Mouse (Mus musculus) gastrocnemius, adult 18-20 months (tissue): Measurements from ENCODE around the gene Akap13. TPM values are rescaled to one million over a fixed set of nuclear protein-coding genes. Genes with fewer than 3 reads are reported as not detected.
"Not testable (repeated sequence)": the region's sequence is repeated elsewhere in the genome, so short reads cannot be mapped to it uniquely, and the experiment has no call there.

Experiments used
- DNase-seq: peaks from one replicate; pipeline ENCODE4 v3.0.0; 2021; ENCODE audit warnings: low spot score
- microRNA-seq: library from miRNA; unstranded; fragments of <30 nt; microRNA quantifications from one replicate; pipeline ENCODE4 v1.2.0, GENCODE M21; 2021
- total RNA-seq, 2 experiments: library from RNA; stranded (reverse); gene quantifications; 2 replicates each; pipeline ENCODE4 v1.2.3; 2021

The Akap13 gene
- total RNA-seq, 2 experiments from 2014 or later = 64.0 to 65.2 TPM

GRCm38 (mm10) chr7:75791092-75791837 is 335.9 kb downstream of the Akap13 start:
- DNase-seq = not testable (repeated sequence)

GRCm38 (mm10) chr7:75793091-75793490 is 337.8 kb downstream of the Akap13 start:
- no peak for DNase-seq

GRCm38 (mm10) chr7:75793654-75794335 is 338.5 kb downstream of the Akap13 start:
- DNase-seq = no peak

- DNase-seq = no peak
Observed at GRCm38 (mm10) chr7:75795106-75795505, 339.8 kb downstream of the Akap13 start.

- no peak for DNase-seq
Observed at GRCm38 (mm10) chr7:75796474-75796873, 341.1 kb downstream of the Akap13 start.

- no peak for DNase-seq
Observed at GRCm38 (mm10) chr7:75800530-75800929, 345.2 kb downstream of the Akap13 start.

GRCm38 (mm10) chr7:75801022-75801421 is 345.7 kb downstream of the Akap13 start:
- no peak for DNase-seq

GRCm38 (mm10) chr7:75801621-75802358 is 346.5 kb downstream of the Akap13 start:
- DNase-seq = no peak

GRCm38 (mm10) chr7:75802887-75803286 is 347.6 kb downstream of the Akap13 start:
- no peak for DNase-seq

Small RNA genes within 50 kb of the gene (microRNA-seq; reads per million reads assigned to microRNA genes)
- not detected for gene Gm23251

Other genes starting within 250 kb of the Akap13 start
- under 1 TPM; 0.38 to 0.91 TPM for gene Sv2b, start 146.3 kb upstream of the Akap13 start, total RNA-seq